Mouse (Mus musculus) C2C12 (cell line): Measurements from ENCODE around the gene Ubqln1. TPM values are rescaled to one million over a fixed set of nuclear protein-coding genes. Genes with fewer than 3 reads are reported as not detected.
A peak's percentile ranks its signal among the peaks of the same experiment; 100 is the strongest.

ENCODE experiments used
- H3K27me3 ChIP-seq: one replicate; pipeline ENCODE4 v1.6.1; 2011; ENCODE audit not compliant: control insufficient read depth, insufficient read depth, insufficient read length
- H3K36me3 ChIP-seq: one replicate; pipeline ENCODE4 v1.6.1; 2011; ENCODE audit not compliant: control insufficient read depth, insufficient read depth
- H3K4me3 ChIP-seq: one replicate; pipeline ENCODE4 v1.5.1; 2011; ENCODE audit warnings: mild to moderate bottlenecking, control low read depth; ENCODE audit not compliant: poor library complexity, insufficient read depth, severe bottlenecking
- H3K79me2 ChIP-seq: one replicate; pipeline ENCODE4 v1.6.1; 2011; ENCODE audit not compliant: control insufficient read depth, insufficient read depth
- H3K79me3 ChIP-seq: one replicate; pipeline ENCODE4 v1.6.1; 2011; ENCODE audit warnings: low read depth, control low read depth
- H3ac ChIP-seq: one replicate; pipeline ENCODE3; 2011; ENCODE audit warnings: low read depth; ENCODE audit not compliant: control insufficient read depth, insufficient read length
- CEBPB ChIP-seq: IDR thresholded peaks from one replicate; pipeline ENCODE4 v1.6.1; 2011; ENCODE audit warnings: low read depth, mild to moderate bottlenecking, control low read depth, moderate library complexity
- CTCF ChIP-seq: IDR thresholded peaks from one replicate; pipeline ENCODE4 v1.5.1; 2011; ENCODE audit not compliant: control insufficient read depth, insufficient read depth, insufficient read length
- FOSL1 ChIP-seq: IDR thresholded peaks from one replicate; pipeline ENCODE4 v1.8.0; 2011; ENCODE audit warnings: mild to moderate bottlenecking, low read length; ENCODE audit not compliant: poor library complexity, insufficient read depth, severe bottlenecking
- MAX ChIP-seq: IDR thresholded peaks from one replicate; pipeline ENCODE4 v1.6.1; 2011; ENCODE audit warnings: mild to moderate bottlenecking, control low read depth
- MYOD1 ChIP-seq: IDR thresholded peaks from one replicate; pipeline ENCODE4 v1.6.1; 2011; ENCODE audit warnings: low read depth; ENCODE audit not compliant: control insufficient read depth, insufficient read length
- MYOG ChIP-seq: IDR thresholded peaks from one replicate; pipeline ENCODE4 v1.6.1; 2011; ENCODE audit not compliant: control insufficient read depth, insufficient read length; ENCODE audit errors: extremely low read depth
- USF1 ChIP-seq: IDR thresholded peaks from one replicate; pipeline ENCODE4 v1.6.1; 2011; ENCODE audit warnings: low read depth, mild to moderate bottlenecking, control low read depth, moderate library complexity
- polyA plus RNA-seq: library from polyadenylated mRNA; unstranded; fragments of >200 nt; fragmentation: generic; extraction: Trizol; gene quantifications from one replicate; pipeline ENCODE4 v1.2.1, GENCODE M21; 2012; ENCODE audit warnings: missing spikeins

Gene Ubqln1
- polyA plus RNA-seq, 1 experiment = 60.0 TPM

DNA sequence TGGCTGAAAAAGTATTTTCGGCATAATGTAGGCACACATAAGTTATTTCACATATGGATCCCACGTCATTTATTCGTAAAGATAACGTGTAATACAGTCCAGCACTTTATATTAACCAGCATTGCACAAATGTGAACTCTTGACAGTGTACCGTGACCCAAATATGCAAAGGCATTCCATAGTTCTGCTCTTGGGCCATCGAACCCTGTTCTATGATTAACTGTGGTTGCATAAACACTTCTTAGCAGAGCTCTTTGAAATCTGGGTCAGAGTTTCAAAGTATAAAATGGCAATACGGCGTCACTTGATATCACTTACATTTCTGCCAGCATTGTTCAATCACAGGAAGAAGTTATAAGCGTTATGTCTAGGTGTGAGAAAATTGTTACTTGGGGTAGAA lies 942 bp upstream of the Ubqln1 start:
- peaks cover 35% of the 10 kb centered on the region for H3K79me3 ChIP-seq

DNA sequence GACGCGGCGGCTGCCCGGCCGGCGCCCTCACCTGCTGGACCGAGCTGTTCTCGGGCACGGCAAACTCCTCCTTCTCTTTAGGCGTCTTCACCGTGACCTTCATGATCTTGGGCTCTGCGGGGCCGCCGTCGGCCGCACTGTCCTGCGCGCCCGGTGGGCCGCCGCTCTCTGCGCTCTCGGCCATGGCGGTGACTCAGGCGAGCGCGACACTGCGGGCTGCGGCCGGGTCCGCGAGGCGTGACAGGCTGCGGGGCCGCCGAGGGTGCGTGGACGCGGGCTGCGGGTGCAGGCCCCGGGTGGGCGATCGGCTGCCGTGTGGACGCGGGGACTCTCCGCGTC lies 231 bp downstream of the Ubqln1 start:
- peak overlapping the region; percentile 82 for H3K4me3 ChIP-seq
- TF ChIP-seq MYOG = no peak
- no peak for TF ChIP-seq CTCF
- no peak for TF ChIP-seq USF1
- TF ChIP-seq CEBPB = no peak
- no peak for TF ChIP-seq MAX
- no peak for TF ChIP-seq FOSL1
- no peak for TF ChIP-seq MYOD1
- no peaks in the 10 kb centered on the region for H3K27me3 ChIP-seq
- peaks cover 47% of the 10 kb centered on the region for H3K79me3 ChIP-seq
- H3ac ChIP-seq = peak overlapping the region; percentile 78
- peaks cover 58% of the 10 kb centered on the region for H3K79me2 ChIP-seq
- H3K36me3 ChIP-seq = peaks cover 5% of the 10 kb centered on the region

More for the DNA sequence above, 942 bp upstream of the Ubqln1 start:
- Histone ChIP-seq H3K27me3 (no peaks in the 10 kb centered on the region), H3K36me3 (peaks cover 5% of the 10 kb centered on the region), H3K79me2 (peaks cover 46% of the 10 kb centered on the region), H3ac (no peak overlapping the region), H3K4me3 (peak overlapping the region; percentile 82)
- TF ChIP-seq CEBPB = no peak
- no peak for TF ChIP-seq MYOD1
- no peak for TF ChIP-seq MYOG
- TF ChIP-seq MAX = no peak
- TF ChIP-seq FOSL1 = no peak
- no peak for TF ChIP-seq CTCF
- no peak for TF ChIP-seq USF1

DNA sequence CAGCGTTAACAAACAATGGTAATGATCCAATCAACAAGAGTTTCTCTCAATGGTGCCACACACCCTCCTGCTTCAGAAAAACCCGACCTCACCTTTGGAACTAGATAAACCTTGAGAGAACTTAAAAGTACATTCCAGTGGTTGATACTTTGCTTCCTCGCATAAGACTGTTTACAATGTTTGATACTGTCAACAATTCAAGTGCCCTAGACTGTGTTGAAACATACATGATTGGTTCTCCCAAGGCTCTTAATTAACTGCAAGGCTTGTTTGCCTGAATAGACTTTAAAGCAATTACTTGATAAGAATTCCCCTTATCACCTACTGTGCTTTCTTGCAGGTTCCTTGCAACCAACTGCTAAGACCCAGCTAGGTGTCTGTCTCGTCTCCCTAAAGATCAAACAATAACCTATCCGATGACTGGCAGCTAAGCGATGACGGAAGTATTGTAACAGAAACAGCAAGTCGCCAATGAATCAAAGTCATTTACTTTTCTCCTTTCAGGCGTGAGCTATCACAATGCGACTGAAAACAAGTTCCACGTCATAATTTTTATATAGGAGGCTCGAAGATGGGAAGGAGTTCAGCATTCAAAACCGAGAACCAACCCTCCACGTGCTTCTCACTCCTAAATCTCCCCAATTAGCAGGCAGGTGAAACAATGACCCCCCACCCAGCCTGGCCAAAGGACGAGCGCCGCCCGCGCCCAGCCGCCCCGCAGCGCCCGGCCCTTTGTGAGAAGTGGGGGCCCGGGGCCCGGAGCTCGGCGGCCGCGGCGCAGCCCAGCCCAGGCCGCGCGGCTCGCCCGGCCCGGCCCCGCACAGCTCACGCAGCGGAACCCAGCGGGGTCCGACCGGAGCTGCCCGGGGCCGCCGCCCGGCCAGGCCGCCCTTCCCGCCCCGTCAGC lies 854 bp downstream of the Ubqln1 start:
- Histone ChIP-seq H3K4me3 (peak overlapping the region; percentile 82), H3K79me3 (peaks cover 53% of the 10 kb centered on the region), H3K36me3 (peaks cover 5% of the 10 kb centered on the region), H3K27me3 (no peaks in the 10 kb centered on the region), H3K79me2 (peaks cover 64% of the 10 kb centered on the region), H3ac (peak overlapping the region; percentile 78)
- TF ChIP-seq MAX = no peak
- no peak for TF ChIP-seq MYOD1
- TF ChIP-seq CTCF = no peak
- no peak for TF ChIP-seq USF1
- no peak for TF ChIP-seq FOSL1
- TF ChIP-seq MYOG = no peak
- TF ChIP-seq CEBPB = no peak

DNA sequence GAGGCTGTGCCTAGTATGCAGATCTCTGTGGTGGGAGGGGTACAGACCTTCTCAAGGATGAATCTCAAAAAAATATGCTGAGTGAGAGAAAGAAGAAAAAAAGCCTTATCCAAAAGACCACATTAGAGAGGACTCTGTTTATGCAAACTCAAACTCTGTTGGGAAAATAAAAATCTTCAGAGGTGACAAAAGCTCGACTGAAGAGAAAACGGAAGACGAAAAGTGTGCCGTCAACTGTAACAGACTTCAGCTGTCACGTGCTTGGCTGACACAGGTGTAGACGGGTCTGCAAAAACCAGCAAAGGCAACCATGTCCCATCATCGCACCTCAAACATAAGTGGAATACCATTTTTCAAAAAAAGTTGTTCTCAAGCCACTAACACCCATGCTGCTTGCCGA lies 1.7 kb downstream of the Ubqln1 start:
- Histone ChIP-seq H3K27me3 (no peaks in the 10 kb centered on the region), H3ac (no peak overlapping the region), H3K4me3 (peak overlapping the region; percentile 82), H3K36me3 (peaks cover 5% of the 10 kb centered on the region), H3K79me2 (peaks cover 72% of the 10 kb centered on the region), H3K79me3 (peaks cover 61% of the 10 kb centered on the region)
- no peak for TF ChIP-seq FOSL1
- no peak for TF ChIP-seq MYOD1
- TF ChIP-seq MAX = no peak
- no peak for TF ChIP-seq CTCF
- no peak for TF ChIP-seq MYOG
- TF ChIP-seq CEBPB = no peak
- no peak for TF ChIP-seq USF1

DNA sequence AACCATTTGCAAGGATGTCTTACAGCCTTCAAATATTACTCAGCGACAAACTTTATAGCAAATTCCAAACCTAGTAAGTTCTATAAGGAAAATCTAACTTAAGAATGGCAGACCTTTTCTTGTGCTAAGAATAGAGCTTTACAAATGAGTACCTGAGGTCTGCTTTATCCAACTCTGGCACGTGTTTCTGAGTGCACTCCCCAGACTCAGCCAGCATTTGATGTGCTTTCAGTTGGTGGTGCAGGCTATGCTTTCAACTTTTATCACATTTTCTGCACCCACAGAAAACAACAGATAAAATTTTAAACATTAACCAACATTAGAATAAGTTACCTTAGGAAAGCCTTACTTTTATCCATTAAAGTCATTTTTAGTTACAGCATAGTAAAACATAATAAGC lies 2.9 kb downstream of the Ubqln1 start:
- Histone ChIP-seq H3K79me3 (peaks cover 74% of the 10 kb centered on the region), H3K4me3 (no peak overlapping the region), H3K27me3 (no peaks in the 10 kb centered on the region), H3K36me3 (peaks cover 5% of the 10 kb centered on the region), H3K79me2 (peaks cover 85% of the 10 kb centered on the region), H3ac (no peak overlapping the region)
- TF ChIP-seq FOSL1 = no peak
- no peak for TF ChIP-seq MYOD1
- no peak for TF ChIP-seq CEBPB
- no peak for TF ChIP-seq MAX
- no peak for TF ChIP-seq CTCF
- no peak for TF ChIP-seq USF1
- no peak for TF ChIP-seq MYOG

DNA sequence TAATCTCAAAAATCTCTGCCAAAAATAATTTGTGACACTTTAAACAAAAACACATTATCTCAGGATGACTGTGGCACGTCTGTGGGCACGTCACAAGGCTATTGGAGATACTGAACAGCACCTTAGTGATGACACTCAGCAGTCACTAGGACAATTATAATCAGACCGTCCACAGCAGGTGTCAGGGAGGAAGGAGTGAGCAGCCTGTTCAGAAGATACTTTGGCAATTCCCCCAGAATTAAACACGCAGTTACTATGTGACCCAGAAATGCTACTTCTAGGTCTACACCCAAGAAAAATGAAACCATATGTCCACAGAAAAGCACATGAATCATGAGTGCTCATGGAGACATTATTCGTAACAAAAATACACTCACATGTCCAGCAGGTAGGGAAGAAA lies 5.0 kb downstream of the Ubqln1 start:
- Histone ChIP-seq H3K4me3 (no peak overlapping the region), H3K79me3 (peaks cover 95% of the 10 kb centered on the region)
- TF ChIP-seq CEBPB = no peak
- TF ChIP-seq USF1 = no peak
- TF ChIP-seq FOSL1 = no peak
- TF ChIP-seq MYOG = no peak
- no peak for TF ChIP-seq MAX
- no peak for TF ChIP-seq CTCF
- TF ChIP-seq MYOD1 = no peak

More for the DNA sequence above, 5.0 kb downstream of the Ubqln1 start:
- H3K27me3 ChIP-seq = no peaks in the 10 kb centered on the region
- H3ac ChIP-seq = no peak overlapping the region
- H3K79me2 ChIP-seq = peaks cover 100% of the 10 kb centered on the region
- peaks cover 19% of the 10 kb centered on the region for H3K36me3 ChIP-seq
